ENCODE assay signal across 8 mouse cellular contexts in genomic region chr7:30279951-30280669, GRCm38 (mm10). TPM values are rescaled to one million over a fixed set of nuclear protein-coding genes. Genes with fewer than 3 reads are reported as not detected.
DNase-seq lines count a peak whose midpoint lies in the region; ATAC-seq and TF ChIP-seq lines count a peak whose summit lies in the region.

Gene Thap8 (plus strand): TSS chr7:30280094.
Gene Wdr62 (minus strand): TSS chr7:30280419.

- no peak for TF ChIP-seq POLR2A in olfactory bulb, adult 2 months (IDR thresholded peaks at IDR 0.05; ENCODE audit: insufficient read depth, low read depth, low read length)
- 0 out of 2 replicates have a peak, but pooled peaks have one; percentile 35 for TF ChIP-seq POLR2A in thymus, adult 2 months (IDR thresholded peaks at IDR 0.05; ENCODE audit: control insufficient read depth, extremely low read depth, insufficient read depth, low read length, poor library complexity)

- H3K27ac ChIP-seq in forebrain, embryonic 16.5 days (ENCODE audit: low read length), result peak within 1 kb of the TSS; percentile 100
- H3K27ac ChIP-seq in layer of hippocampus, adult 2 months, result peak within 1 kb of the TSS; percentile 95
- peak within 1 kb of the TSS; percentile 99 for H3K27ac ChIP-seq in lung, embryonic 14.5 days (ENCODE audit: low read depth)
- H3K27ac ChIP-seq in olfactory bulb, adult 2 months (ENCODE audit: insufficient read depth, low read depth, low read length), result peak within 1 kb of the TSS; percentile 99
- H3K27ac ChIP-seq in thymus, adult 2 months (ENCODE audit: control insufficient read depth, insufficient read depth, low read length), result peak within 1 kb of the TSS; percentile 85

- peak within 1 kb of the TSS; percentile 68 for H3K9ac ChIP-seq in forebrain, embryonic 16.5 days (replicated peaks; ENCODE audit: low read depth, low read length)
- H3K9ac ChIP-seq in lung, embryonic 14.5 days, result peak within 1 kb of the TSS; percentile 56

- H3K4me1 ChIP-seq in G1E (ENCODE audit: insufficient read depth, low read depth, low read length), result peaks cover 27% of the 10 kb centered on the region
- peaks cover 10% of the 10 kb centered on the region for H3K4me1 ChIP-seq in forebrain, embryonic 16.5 days (replicated peaks; ENCODE audit: control insufficient read depth, insufficient read depth, low read length)
- H3K4me1 ChIP-seq in lung, embryonic 14.5 days (ENCODE audit: insufficient read depth), result peaks cover 4% of the 10 kb centered on the region; the same call in 1 of the 2 replicates
- 0 out of 2 replicates have a peak, but pooled peaks cover 4% of the 10 kb centered on the region for H3K4me1 ChIP-seq in olfactory bulb, adult 2 months (ENCODE audit: control insufficient read depth, insufficient read depth, low read length)
- H3K4me1 ChIP-seq in thymus, adult 2 months (replicated peaks; ENCODE audit: control insufficient read depth, insufficient read depth, low read length), result peaks cover 9% of the 10 kb centered on the region

- H3K4me3 ChIP-seq in G1E (ENCODE audit: low read depth, low read length), result peak within 1 kb of the TSS; percentile 92
- peak within 1 kb of the TSS; percentile 81 for H3K4me3 ChIP-seq in forebrain, embryonic 16.5 days (replicated peaks; ENCODE audit: low read length)
- H3K4me3 ChIP-seq in layer of hippocampus, adult 2 months, result peak within 1 kb of the TSS; percentile 86
- peak within 1 kb of the TSS; percentile 79 for H3K4me3 ChIP-seq in lung, embryonic 14.5 days (ENCODE audit: low read depth, low read length)
- H3K4me3 ChIP-seq in olfactory bulb, adult 2 months (ENCODE audit: insufficient read depth, low read depth, low read length), result peak within 1 kb of the TSS; percentile 74
- peak within 1 kb of the TSS; percentile 61 for H3K4me3 ChIP-seq in thymus, adult 2 months (ENCODE audit: control insufficient read depth, insufficient read depth, low read length)

- peak; percentile 89 for ATAC-seq in G1E (ENCODE audit: extremely low read depth, insufficient number of reproducible peaks, low FRiP score, poor library complexity, severe bottlenecking)
- ATAC-seq in forebrain, embryonic 16.5 days, result peak; percentile 97
- ATAC-seq in lung, embryonic 14.5 days (ENCODE audit: insufficient read depth), result peak; percentile 95

- peak; percentile 99 for DNase-seq in G1E (ENCODE audit: low spot score)
- peak; percentile 92 to 93 for DNase-seq in cerebellum, adult 18-20 months
- DNase-seq in heart, postnatal 36 days, result peak; percentile 88 to 89
- peak; percentile 89 to 91 for DNase-seq in layer of hippocampus, adult 2 months (ENCODE audit: low spot score in 2 of 2)
- DNase-seq in lung, embryonic 14.5 days, result peak; percentile 98
- DNase-seq in thymus, adult 2 months, result peak; percentile 90

- intact Hi-C loops in heart, postnatal 36 days (cut with DNase I), result loop anchor here (5.0 kb wide), 1 partner anchor 113 kb away; the partner anchor contains the start of gene Zfp146

- no peak for TF ChIP-seq CTCF in G1E (IDR thresholded peaks at IDR 0.05; ENCODE audit: low read depth, low read length)
- no peak for TF ChIP-seq CTCF in layer of hippocampus, adult 2 months (conservative IDR thresholded peaks at IDR 0.05)
- no peak for TF ChIP-seq CTCF in lung, embryonic 14.5 days (IDR thresholded peaks at IDR 0.05; ENCODE audit: low read depth)
- TF ChIP-seq CTCF in olfactory bulb, adult 2 months (IDR thresholded peaks at IDR 0.05; ENCODE audit: insufficient read depth, low read depth, low read length), result no peak
- TF ChIP-seq CTCF in thymus, adult 2 months (IDR thresholded peaks at IDR 0.05; ENCODE audit: borderline replicate concordance, control insufficient read depth, extremely low read depth, insufficient read depth, low read length, poor library complexity), result no peak

- H3K4me2 ChIP-seq in forebrain, embryonic 16.5 days (ENCODE audit: low read length), result peak within 1 kb of the TSS; percentile 98
- H3K4me2 ChIP-seq in lung, embryonic 14.5 days, result peak within 1 kb of the TSS; percentile 94

- H3K9me3 ChIP-seq in G1E (replicated peaks), result no peaks in the 10 kb centered on the region
- H3K9me3 ChIP-seq in forebrain, embryonic 16.5 days (ENCODE audit: control insufficient read depth, low read length), result no peaks in the 10 kb centered on the region
- no peaks in the 10 kb centered on the region for H3K9me3 ChIP-seq in lung, embryonic 14.5 days (ENCODE audit: low read depth, low read length)

- peaks cover 24% of the 10 kb centered on the region for H3K36me3 ChIP-seq in G1E (replicated peaks)
- no peaks in the 10 kb centered on the region for H3K36me3 ChIP-seq in forebrain, embryonic 16.5 days (ENCODE audit: control insufficient read depth, insufficient read depth)
- H3K36me3 ChIP-seq in lung, embryonic 14.5 days (ENCODE audit: insufficient read depth), result no peaks in the 10 kb centered on the region
- H3K36me3 ChIP-seq in thymus, adult 2 months (ENCODE audit: control insufficient read depth, insufficient read depth, low read length), result no peaks in the 10 kb centered on the region

- WGBS in forebrain, embryonic 16.5 days, result under 1% methylated on average over 49 of the region's 49 CpGs
- WGBS in lung, embryonic 14.5 days, result 0% methylated on average over 47 of the region's 49 CpGs
- WGBS in olfactory bulb, adult 2 months, result under 1% methylated on average over 49 of the region's 49 CpGs
- WGBS in thymus, adult 2 months, result under 1% methylated on average over 49 of the region's 49 CpGs

- H3K27me3 ChIP-seq in G1E (ENCODE audit: insufficient read depth, low read length), result 0 out of 2 replicates have a peak, but pooled peaks cover 3% of the 10 kb centered on the region
- H3K27me3 ChIP-seq in forebrain, embryonic 16.5 days (replicated peaks; ENCODE audit: control insufficient read depth, insufficient read depth, low read length), result no peaks in the 10 kb centered on the region
- H3K27me3 ChIP-seq in lung, embryonic 14.5 days (ENCODE audit: insufficient read depth, low read length), result no peaks in the 10 kb centered on the region
- no peaks in the 10 kb centered on the region for H3K27me3 ChIP-seq in thymus, adult 2 months (ENCODE audit: control insufficient read depth, insufficient read depth, low read length)

RNA-seq across cellular contexts. Expression of gene Thap8, which starts in this region (rescaled TPM):
- total RNA-seq in G1E (2014; fragmentation: Nextera tagmentation) (1.4 and 2.2 TPM in 2 replicates), G1E (2017) (0.64 and 1.1 TPM in 2 replicates)
- polyA plus RNA-seq in G1E (2012), result 0.10 TPM in 1 of 2 replicates, not detected in the other
- 0.36 and 0.42 TPM in 2 replicates for polyA plus RNA-seq in forebrain, embryonic 16.5 days (2015; fragmentation: Nextera tagmentation; extraction: Ambion mirVana)
- total RNA-seq in heart, postnatal 36 days (2021), result under 1 TPM; 0.22 to 0.35 TPM
- total RNA-seq in layer of hippocampus, adult 2 months (2021), result under 1 TPM; 0.44 to 0.56 TPM
- polyA plus RNA-seq in lung, embryonic 14.5 days (2014; fragmentation: Nextera tagmentation; extraction: Ambion mirVana), result 0.26 and 0.30 TPM in 2 replicates
- polyA plus RNA-seq in olfactory bulb, adult 2 months (2012; ENCODE audit: insufficient read depth, insufficient read length, low replicate concordance, missing spikeins), result not detected in 2 replicates
- 0.17 and 0.26 TPM in 2 replicates for polyA plus RNA-seq in thymus, adult 2 months (2012; rRNA removed)

RNA-seq across cellular contexts. Expression of gene Wdr62, which starts in this region (rescaled TPM):
- total RNA-seq in G1E (2014; fragmentation: Nextera tagmentation), result 16.5 and 57.9 TPM in 2 replicates
- total RNA-seq in G1E (2017), result 7.0 and 8.2 TPM in 2 replicates
- 40.3 and 59.1 TPM in 2 replicates for polyA plus RNA-seq in G1E (2012)
- 6.2 and 8.2 TPM in 2 replicates for polyA plus RNA-seq in forebrain, embryonic 16.5 days (2015; fragmentation: Nextera tagmentation; extraction: Ambion mirVana)
- total RNA-seq in heart, postnatal 36 days (2021), result 1 to 10 TPM; 1.5 to 1.9 TPM
- total RNA-seq in layer of hippocampus, adult 2 months (2021), result 1 to 10 TPM in 1 of 2 experiments, under 1 TPM in 1; 1.00 to 1.4 TPM
- polyA plus RNA-seq in lung, embryonic 14.5 days (2014; fragmentation: Nextera tagmentation; extraction: Ambion mirVana), result 16.3 and 17.1 TPM in 2 replicates
- polyA plus RNA-seq in olfactory bulb, adult 2 months (2012; ENCODE audit: insufficient read depth, insufficient read length, low replicate concordance, missing spikeins), result not detected in 2 replicates
- 54.1 and 66.9 TPM in 2 replicates for polyA plus RNA-seq in thymus, adult 2 months (2012; rRNA removed)

Comparison
In these comparisons a context has a peak if more than half of its experiments do, and no peak if none do; other contexts are left out.
1. Peak in every context shown above with its lines: DNase-seq, ATAC-seq, H3K4me3 ChIP-seq and H3K27ac ChIP-seq.